Mouse (Mus musculus) lung, postnatal 10 days (tissue): ENCODE measurements around the gene Sar1a.

ENCODE experiments used
- DNase-seq: peaks from one replicate; pipeline ENCODE4 v3.0.0; 2021

Sar1a gene

GRCm38 (mm10) chr10:61680015-61680913, at the start of gene Sar1a:
Sar1a (plus strand) TSS chr10:61680299.
- peak; percentile 99 for DNase-seq

GRCm38 (mm10) chr10:61632445-61632844, 47.7 kb upstream of the Sar1a start:
- no peak for DNase-seq

- DNase-seq: no peak
Measured at GRCm38 (mm10) chr10:61637055-61637454, 43.0 kb upstream of the Sar1a start.

- no peak for DNase-seq
Measured at GRCm38 (mm10) chr10:61640363-61640762, 39.7 kb upstream of the Sar1a start.

- no peak for DNase-seq
Measured at GRCm38 (mm10) chr10:61646557-61646956, 33.5 kb upstream of the Sar1a start.

GRCm38 (mm10) chr10:61647790-61648736, 32.0 kb upstream of the Sar1a start, which contains the start of gene Ppa1:
Ppa1 (plus strand) TSS chr10:61648552.
- peak; percentile 87 for DNase-seq

- peak; percentile 14 for DNase-seq
Measured at GRCm38 (mm10) chr10:61648737-61649645, 31.1 kb upstream of the Sar1a start.

- no peak for DNase-seq
Measured at GRCm38 (mm10) chr10:61654105-61654504, 26.0 kb upstream of the Sar1a start.

GRCm38 (mm10) chr10:61654691-61655090, 25.4 kb upstream of the Sar1a start:
- no peak for DNase-seq

- DNase-seq: no peak
Measured at GRCm38 (mm10) chr10:61655188-61655587, 24.9 kb upstream of the Sar1a start.

GRCm38 (mm10) chr10:61656928-61657882, 22.9 kb upstream of the Sar1a start:
- no peak for DNase-seq

- DNase-seq: peak; percentile 59
Measured at GRCm38 (mm10) chr10:61657985-61658384, 22.1 kb upstream of the Sar1a start.

- DNase-seq: peak; percentile 21
Measured at GRCm38 (mm10) chr10:61661887-61662286, 18.2 kb upstream of the Sar1a start.

- DNase-seq: no peak
Measured at GRCm38 (mm10) chr10:61662391-61662988, 17.6 kb upstream of the Sar1a start.

- no peak for DNase-seq
Measured at GRCm38 (mm10) chr10:61665111-61665510, 15.0 kb upstream of the Sar1a start.

- DNase-seq: no peak
Measured at GRCm38 (mm10) chr10:61665651-61666050, 14.4 kb upstream of the Sar1a start.

GRCm38 (mm10) chr10:61669289-61669688, 10.8 kb upstream of the Sar1a start:
- no peak for DNase-seq

GRCm38 (mm10) chr10:61669896-61670295, 10.2 kb upstream of the Sar1a start:
- DNase-seq: no peak

GRCm38 (mm10) chr10:61670758-61671157, 9.3 kb upstream of the Sar1a start:
- no peak for DNase-seq

GRCm38 (mm10) chr10:61675935-61676334, 4.2 kb upstream of the Sar1a start:
- DNase-seq: no peak

- no peak for DNase-seq
Measured at GRCm38 (mm10) chr10:61679545-61679944, 554 bp upstream of the Sar1a start.
